Mouse (Mus musculus) B cell, adult 2 months (primary cell): ENCODE data around the gene Crk.

Experiments
- DNase-seq, 2 experiments: peaks; one replicate each; pipeline ENCODE4 v3.0.0; 2022

Gene Crk

GRCm38 (mm10) chr11:75655621-75656545, 23.2 kb upstream of the Crk start:
- DNase-seq: peak; percentile 67 to 70

GRCm38 (mm10) chr11:75656621-75657590, 22.2 kb upstream of the Crk start:
- DNase-seq: peak; percentile 39 to 42

GRCm38 (mm10) chr11:75657841-75658240, 21.2 kb upstream of the Crk start:
- DNase-seq: no peak

GRCm38 (mm10) chr11:75658311-75658710, 20.7 kb upstream of the Crk start:
- DNase-seq: no peak

- no peak for DNase-seq
Observed at GRCm38 (mm10) chr11:75658996-75659750, 19.9 kb upstream of the Crk start.

GRCm38 (mm10) chr11:75660081-75660590, 18.9 kb upstream of the Crk start:
- DNase-seq: no peak

GRCm38 (mm10) chr11:75660941-75661800, 17.9 kb upstream of the Crk start:
- no peak for DNase-seq

- DNase-seq: no peak
Observed at GRCm38 (mm10) chr11:75662131-75662530, 16.9 kb upstream of the Crk start.

GRCm38 (mm10) chr11:75666296-75666695, 12.8 kb upstream of the Crk start:
- DNase-seq: no peak

- DNase-seq: no peak
Observed at GRCm38 (mm10) chr11:75668621-75669020, 10.4 kb upstream of the Crk start.

GRCm38 (mm10) chr11:75669176-75669852, 9.7 kb upstream of the Crk start:
- DNase-seq: no peak

- DNase-seq: no peak
Observed at GRCm38 (mm10) chr11:75669853-75670200, 9.2 kb upstream of the Crk start.

GRCm38 (mm10) chr11:75671426-75672180, 7.5 kb upstream of the Crk start:
- DNase-seq: no peak

GRCm38 (mm10) chr11:75673411-75673810, 5.6 kb upstream of the Crk start:
- no peak for DNase-seq

GRCm38 (mm10) chr11:75674875-75675274, 4.2 kb upstream of the Crk start:
- no peak for DNase-seq

- DNase-seq: no peak
Observed at GRCm38 (mm10) chr11:75677881-75678746, 945 bp upstream of the Crk start.

- peak; percentile 62 to 67 for DNase-seq
Observed at GRCm38 (mm10) chr11:75679439-75680171, 546 bp downstream of the Crk start.

GRCm38 (mm10) chr11:75684462-75684861, 5.4 kb downstream of the Crk start:
- peak in 1 of 2 experiments; percentile 15 for DNase-seq
